Mouse (Mus musculus) kidney, adult 9 months (tissue): ENCODE data around the gene Zfp558.
"Not testable (repeated sequence)": the region's sequence is repeated elsewhere in the genome, so short reads cannot be mapped to it uniquely, and the experiment has no call there.

Source experiments
- DNase-seq: peaks from one replicate; pipeline ENCODE4 v3.0.0; 2022

The Zfp558 gene

GRCm38 (mm10) chr9:18478168-18478567 is at the start of gene Zfp558, which contains the start of gene Mbd3l1:
Zfp558 (minus strand) TSS chr9:18478268.
Mbd3l1 (plus strand) TSS chr9:18478359.
- DNase-seq: no peak

- no peak for DNase-seq
Measured at GRCm38 (mm10) chr9:18508098-18508497, 30.0 kb upstream of the Zfp558 start.

- peak; percentile 57 for DNase-seq
Measured at GRCm38 (mm10) chr9:18473324-18474128, 4.5 kb downstream of the Zfp558 start.

- no peak for DNase-seq
Measured at GRCm38 (mm10) chr9:18468005-18468404, 10.1 kb downstream of the Zfp558 start.

- DNase-seq: no peak
Measured at GRCm38 (mm10) chr9:18467350-18467749, 10.7 kb downstream of the Zfp558 start.

- no peak for DNase-seq
Measured at GRCm38 (mm10) chr9:18456520-18456919, 21.5 kb downstream of the Zfp558 start.

GRCm38 (mm10) chr9:18431687-18432086 is 46.4 kb downstream of the Zfp558 start:
- DNase-seq: no peak

GRCm38 (mm10) chr9:18430354-18430753 is 47.7 kb downstream of the Zfp558 start, which contains the start of gene Mbd3l2:
Mbd3l2 (plus strand) TSS chr9:18430654.
- no peak for DNase-seq

- DNase-seq: not testable (repeated sequence)
Measured at GRCm38 (mm10) chr9:18412371-18412770, 65.7 kb downstream of the Zfp558 start.
